Mouse (Mus musculus) erythroblast, embryonic 14.5 days (primary cell): ENCODE measurements around the gene Tsc22d1.

ENCODE experiments used
- GATA1 ChIP-seq: IDR thresholded peaks from 2 replicates; pipeline ENCODE4 v1.6.1; 2012; ENCODE audit warnings: low read length, inconsistent platforms, mixed read lengths
- TAL1 ChIP-seq: IDR thresholded peaks from 3 replicates; pipeline ENCODE4 v1.6.1; 2012; ENCODE audit warnings: low read length, inconsistent platforms, mixed read lengths

- no peak for TF ChIP-seq GATA1
- TF ChIP-seq TAL1 = no peak
Measured at GRCm38 (mm10) chr14:76376561-76376960, 38.2 kb upstream of the Tsc22d1 start.
